Mouse (Mus musculus) neural tube, embryonic 13.5 days (tissue): ENCODE measurements around the gene Shisa2. TPM values are rescaled to one million over a fixed set of nuclear protein-coding genes. Genes with fewer than 3 reads are reported as not detected.

Experiments
- ATAC-seq: fragments of 200-750 bp; cut with Nextera tagmentation; 2 replicates; pipeline ENCODE4 v1.8.0; 2017; ENCODE audit warnings: low read depth, mild to moderate bottlenecking, moderate TSS enrichment, moderate library complexity
- H3K27ac ChIP-seq: fragments of 300-500 bp; sonication (generic); replicated peaks from 2 replicates; pipeline ENCODE4 v1.5.1; 2015; ENCODE audit warnings: moderate library complexity, mild to moderate bottlenecking, inconsistent platforms
- H3K27me3 ChIP-seq: fragments of 300-500 bp; sonication (generic); 2 replicates; pipeline ENCODE4 v1.6.1; 2015; ENCODE audit warnings: mild to moderate bottlenecking, inconsistent platforms
- H3K36me3 ChIP-seq: fragments of 300-500 bp; sonication (generic); 2 replicates; pipeline ENCODE4 v1.6.1; 2015; ENCODE audit warnings: mild to moderate bottlenecking, inconsistent platforms
- H3K4me1 ChIP-seq: fragments of 300-500 bp; sonication (generic); replicated peaks from 2 replicates; pipeline ENCODE4 v1.6.1; 2015; ENCODE audit warnings: inconsistent platforms
- H3K4me2 ChIP-seq: fragments of 300-500 bp; sonication (generic); 2 replicates; pipeline ENCODE4 v1.6.1; 2015; ENCODE audit warnings: inconsistent platforms, mild to moderate bottlenecking, moderate library complexity
- H3K4me3 ChIP-seq: fragments of 300-500 bp; sonication (generic); 2 replicates; pipeline ENCODE4 v1.5.1; 2015; ENCODE audit warnings: mild to moderate bottlenecking, inconsistent platforms
- H3K9ac ChIP-seq: fragments of 300-500 bp; sonication (generic); 2 replicates; pipeline ENCODE4 v1.6.1; 2015; ENCODE audit warnings: moderate library complexity, mild to moderate bottlenecking, inconsistent platforms
- H3K9me3 ChIP-seq: fragments of 300-500 bp; sonication (generic); 2 replicates; pipeline ENCODE4 v1.6.1; 2016; ENCODE audit warnings: inconsistent platforms
- WGBS: fragments of 180-500 bp; shearing (Covaris S2); methylation state at CpG from one replicate; pipeline ENCODE4 v1.1.7; 2015; 5-methylcytosine and 5-hydroxymethylcytosine counted together
- polyA plus RNA-seq: library from polyadenylated mRNA; unstranded; fragments of >200 nt; fragmentation: Nextera tagmentation; extraction: Ambion mirVana; gene quantifications from 2 replicates; pipeline ENCODE4 v1.2.1, GENCODE M21; 2015

Gene Shisa2
- polyA plus RNA-seq = 3.6 and 9.1 TPM in 2 replicates

DNA sequence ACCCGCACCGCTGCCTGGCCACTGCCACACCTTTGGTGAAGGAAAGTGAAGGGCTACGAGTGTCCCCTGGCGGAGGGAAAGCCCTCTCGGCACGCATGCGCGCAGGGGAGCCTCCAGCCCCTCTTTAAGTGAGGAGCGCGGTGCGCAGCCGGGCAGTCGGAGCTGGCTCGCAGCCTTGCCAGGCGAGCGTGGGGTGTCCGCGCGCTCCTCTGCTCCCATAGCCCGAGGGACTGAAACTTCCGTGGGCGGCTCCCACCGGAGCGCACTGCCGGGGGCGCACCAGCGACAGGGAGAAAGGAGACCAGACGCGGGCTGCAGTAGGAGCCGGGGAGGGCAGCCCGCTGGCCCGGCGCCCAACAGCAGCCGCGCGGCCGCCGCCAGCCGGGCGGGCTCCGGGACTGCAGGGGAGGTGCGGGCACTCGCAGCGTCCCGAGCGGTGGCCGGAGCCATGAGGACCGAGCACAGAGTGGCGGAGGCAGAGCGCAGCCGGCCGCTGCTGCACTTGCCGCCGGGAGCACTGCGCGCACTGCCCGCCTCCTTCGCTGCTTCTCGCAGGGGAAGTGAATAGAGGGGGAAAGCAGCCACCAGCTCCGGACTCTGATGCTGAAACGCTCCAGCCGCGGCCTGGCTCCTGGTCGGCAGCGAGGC lies at the start of gene Shisa2:
TSS of gene Shisa2 (plus strand) at position 151 of the 648 bp plus-strand sequence.
- H3K27me3 ChIP-seq = peaks cover 69% of the 10 kb centered on the region
- peak; percentile 91 for ATAC-seq
- peak within 1 kb of the TSS; percentile 73 for H3K4me2 ChIP-seq
- H3K27ac ChIP-seq = peak within 1 kb of the TSS; percentile 78
- no peaks in the 10 kb centered on the region for H3K36me3 ChIP-seq
- H3K9ac ChIP-seq = peak within 1 kb of the TSS; percentile 77
- H3K4me1 ChIP-seq = peaks cover 37% of the 10 kb centered on the region
- H3K4me3 ChIP-seq = peak within 1 kb of the TSS; percentile 62
- no peaks in the 10 kb centered on the region for H3K9me3 ChIP-seq
- under 1% methylated on average over 65 of the region's 65 CpGs for WGBS

DNA sequence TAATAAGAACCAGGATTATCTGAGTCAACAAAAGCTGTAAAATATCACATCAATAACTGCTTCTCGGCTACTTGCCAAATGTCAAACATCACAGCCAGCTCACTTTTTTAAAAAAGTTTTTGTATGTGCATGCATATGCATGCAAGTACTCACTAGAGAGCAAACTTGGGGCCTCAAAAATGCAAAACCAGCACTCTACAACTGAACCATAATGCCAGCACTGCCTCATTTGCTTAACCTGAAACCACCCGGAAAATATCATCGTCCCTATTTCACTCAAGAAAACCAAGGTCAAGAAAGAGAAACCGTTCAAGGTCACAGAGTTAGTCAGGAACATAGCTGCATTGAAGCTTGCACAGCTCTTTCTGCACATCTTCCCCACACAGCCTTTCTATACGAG lies 48.7 kb upstream of the Shisa2 start:
- Histone ChIP-seq H3K9me3 (no peaks in the 10 kb centered on the region), H3K27ac (no peak overlapping the region), H3K27me3 (no peaks in the 10 kb centered on the region), H3K4me3 (no peak overlapping the region), H3K4me1 (no peaks in the 10 kb centered on the region), H3K36me3 (peaks cover 43% of the 10 kb centered on the region), H3K4me2 (no peak overlapping the region), H3K9ac (no peak overlapping the region)
- WGBS = 91% methylated on average over 5 of the region's 5 CpGs
- ATAC-seq = no peak

DNA sequence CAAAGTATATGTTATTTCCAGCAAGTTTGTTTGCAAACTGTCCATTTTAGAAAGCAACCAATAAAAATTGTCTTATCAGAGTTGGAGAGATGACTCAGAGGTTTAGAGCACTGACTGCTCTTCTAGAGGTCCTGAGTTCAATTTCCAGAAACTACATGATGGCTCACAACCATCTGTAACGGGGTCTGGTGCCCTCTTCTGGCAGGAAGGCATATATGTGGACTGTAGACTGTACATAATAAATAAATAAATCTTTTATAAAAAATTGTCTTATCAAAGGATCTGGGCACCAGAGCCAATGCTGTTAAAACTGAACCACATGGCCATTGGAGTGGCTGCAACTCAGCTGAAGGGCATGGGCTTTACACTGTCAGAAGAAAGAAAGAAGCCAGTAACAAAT lies 34.5 kb upstream of the Shisa2 start:
- Histone ChIP-seq H3K36me3 (peaks cover 57% of the 10 kb centered on the region), H3K4me1 (no peaks in the 10 kb centered on the region), H3K27me3 (no peaks in the 10 kb centered on the region), H3K27ac (no peak overlapping the region), H3K4me3 (no peak overlapping the region), H3K9ac (no peak overlapping the region), H3K9me3 (no peaks in the 10 kb centered on the region), H3K4me2 (no peak overlapping the region)
- WGBS = 88% methylated on average over 1 of the region's 1 CpGs
- no peak for ATAC-seq

DNA sequence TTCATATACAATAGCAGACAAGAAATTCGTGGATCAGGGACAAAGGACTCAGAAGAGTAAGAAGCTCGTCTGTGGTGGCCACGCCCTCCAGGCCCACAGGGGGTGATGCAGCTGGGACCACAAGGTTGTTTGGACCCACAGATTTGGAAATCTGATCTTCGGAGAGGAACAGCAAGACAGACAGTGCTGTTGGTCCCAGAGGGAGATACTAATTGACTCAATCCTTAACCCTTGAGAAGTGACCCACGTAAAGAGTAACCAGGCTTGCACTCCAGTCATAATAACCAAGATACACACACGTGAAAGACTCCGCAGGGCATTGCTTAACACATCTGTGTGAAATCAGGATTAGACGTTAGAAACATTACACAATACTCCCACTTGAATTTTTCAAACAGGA lies 33.2 kb upstream of the Shisa2 start:
- peaks cover 5% of the 10 kb centered on the region for H3K4me1 ChIP-seq
- H3K9ac ChIP-seq = no peak overlapping the region
- no peaks in the 10 kb centered on the region for H3K27me3 ChIP-seq
- H3K36me3 ChIP-seq = peaks cover 44% of the 10 kb centered on the region
- H3K4me2 ChIP-seq = no peak overlapping the region
- no peak overlapping the region for H3K27ac ChIP-seq
- ATAC-seq = no peak
- no peaks in the 10 kb centered on the region for H3K9me3 ChIP-seq
- 60% methylated on average over 8 of the region's 8 CpGs for WGBS
- no peak overlapping the region for H3K4me3 ChIP-seq

DNA sequence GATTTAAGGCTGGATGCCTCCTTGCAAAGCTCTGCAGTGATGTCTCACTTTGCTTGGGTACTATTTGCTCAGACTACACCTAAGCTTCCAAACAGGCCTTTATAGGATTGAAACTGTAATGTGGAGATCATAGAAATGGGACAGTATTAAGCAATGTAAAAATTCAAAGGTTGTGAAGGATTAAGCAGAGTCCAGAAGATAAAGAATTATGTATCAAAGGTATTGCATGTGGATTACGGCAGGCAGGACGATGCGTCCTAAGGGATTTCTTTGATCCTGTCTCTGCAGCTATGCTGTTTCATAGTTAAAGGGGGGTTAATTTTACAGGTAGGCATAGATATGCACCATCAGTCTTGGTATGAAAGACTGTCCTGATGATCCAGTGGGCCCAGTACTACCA lies 32.5 kb upstream of the Shisa2 start:
- ATAC-seq = no peak
- Histone ChIP-seq H3K27me3 (no peaks in the 10 kb centered on the region), H3K4me3 (no peak overlapping the region), H3K27ac (no peak overlapping the region), H3K9me3 (no peaks in the 10 kb centered on the region), H3K4me2 (no peak overlapping the region), H3K36me3 (peaks cover 44% of the 10 kb centered on the region), H3K9ac (no peak overlapping the region), H3K4me1 (peaks cover 9% of the 10 kb centered on the region)
- 70% methylated on average over 3 of the region's 3 CpGs for WGBS

DNA sequence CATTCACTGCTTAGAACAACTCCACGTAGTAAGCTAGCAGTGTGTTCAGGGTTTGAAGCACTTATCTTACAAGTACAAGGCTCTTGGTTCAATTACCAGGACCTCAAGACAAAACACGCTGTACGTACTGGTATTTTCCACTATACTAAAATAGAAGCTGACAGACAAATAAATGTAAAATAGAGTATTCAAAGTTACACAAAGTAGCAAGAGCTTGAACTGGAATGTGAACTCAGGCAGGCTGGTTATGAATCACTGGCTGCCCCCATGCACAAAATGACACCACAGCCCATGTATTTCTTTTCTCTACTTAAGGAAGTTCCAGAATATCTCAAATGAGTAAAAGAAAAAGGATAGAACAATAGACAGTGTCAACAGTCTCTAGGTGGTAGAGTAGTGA lies 30.1 kb upstream of the Shisa2 start:
- Histone ChIP-seq H3K27ac (no peak overlapping the region), H3K9me3 (no peaks in the 10 kb centered on the region), H3K27me3 (no peaks in the 10 kb centered on the region), H3K4me3 (no peak overlapping the region), H3K9ac (no peak overlapping the region), H3K36me3 (peaks cover 23% of the 10 kb centered on the region), H3K4me1 (peaks cover 9% of the 10 kb centered on the region), H3K4me2 (no peak overlapping the region)
- ATAC-seq = no peak
- 93% methylated on average over 3 of the region's 3 CpGs for WGBS

DNA sequence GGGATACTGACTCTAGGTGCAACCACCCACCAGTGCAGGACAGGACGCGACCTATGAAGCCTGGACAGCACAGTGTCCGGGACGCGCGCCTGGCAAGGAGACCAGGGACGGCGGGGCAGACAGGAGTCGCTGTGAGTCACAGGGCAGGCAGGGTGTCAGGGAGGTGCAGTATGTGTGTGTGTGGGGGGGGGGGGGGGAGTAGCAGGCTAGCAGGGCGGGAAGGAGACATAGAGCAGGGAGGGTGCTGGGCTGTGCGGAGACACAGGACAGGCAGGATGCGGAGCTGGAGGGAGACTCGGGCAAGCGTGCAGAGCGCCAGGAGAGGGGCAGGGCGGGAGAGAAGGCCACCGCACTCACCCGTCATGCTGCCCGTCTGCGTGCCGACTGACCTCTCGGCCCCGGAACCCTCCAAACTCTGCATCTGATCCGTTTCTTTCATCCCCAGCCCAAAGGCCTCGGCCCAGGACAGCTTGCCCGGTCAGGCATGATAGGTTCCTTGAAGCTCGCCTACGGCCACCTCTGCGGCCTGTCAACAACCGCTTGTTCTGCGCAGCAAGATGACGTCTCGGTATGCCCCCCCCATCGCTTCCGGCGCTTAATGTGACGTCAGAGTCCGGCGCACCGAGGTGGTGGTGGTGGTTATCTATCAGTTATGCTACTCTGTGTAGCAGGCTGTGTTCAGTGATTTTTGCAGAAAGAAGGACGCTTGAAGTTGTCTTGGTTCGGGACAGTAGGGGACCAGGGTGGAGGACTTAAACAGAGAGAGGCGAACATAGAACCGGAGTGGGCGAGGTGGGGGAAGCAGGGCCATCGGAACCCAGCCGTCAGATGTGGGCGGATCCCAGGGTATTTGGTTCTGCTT lies 27.5 kb upstream of the Shisa2 start, which contains the start of gene Cdadc1:
TSS of gene Cdadc1 (minus strand) at position 562 of the 862 bp plus-strand sequence.
- Histone ChIP-seq H3K27ac (peak within 1 kb of the TSS; percentile 81), H3K27me3 (peaks cover 4% of the 10 kb centered on the region; the same call in 1 of the 2 replicates), H3K4me1 (peaks cover 9% of the 10 kb centered on the region), H3K9me3 (no peaks in the 10 kb centered on the region), H3K9ac (peak within 1 kb of the TSS; percentile 91), H3K4me2 (peak within 1 kb of the TSS; percentile 91), H3K36me3 (peaks cover 4% of the 10 kb centered on the region; the same call in 1 of the 2 replicates), H3K4me3 (peak within 1 kb of the TSS; percentile 92)
- ATAC-seq = peak; percentile 94
- under 1% methylated on average over 46 of the region's 48 CpGs for WGBS

DNA sequence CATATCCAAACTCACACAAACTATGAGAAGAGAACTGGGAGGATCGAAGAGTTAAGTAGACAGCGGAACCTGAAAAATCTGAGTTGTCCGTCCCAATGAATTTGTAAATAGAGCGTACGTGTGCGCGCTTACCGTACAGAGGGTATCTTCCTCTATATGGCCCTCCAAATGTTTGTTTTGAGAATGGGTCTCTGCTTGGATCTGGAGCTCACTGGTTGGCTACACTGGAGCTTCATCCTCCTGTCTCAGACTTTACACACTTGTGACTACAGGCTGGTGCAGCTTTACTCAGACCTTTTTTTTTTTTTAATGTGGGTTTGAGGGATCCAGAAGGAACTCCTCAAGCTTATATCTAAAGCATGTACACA lies 26.9 kb upstream of the Shisa2 start:
- no peaks in the 10 kb centered on the region for H3K9me3 ChIP-seq
- H3K4me1 ChIP-seq = peaks cover 9% of the 10 kb centered on the region
- H3K4me2 ChIP-seq = peak overlapping the region; percentile 91
- peak overlapping the region; percentile 91 for H3K9ac ChIP-seq
- H3K27ac ChIP-seq = peak overlapping the region; percentile 81
- 3% methylated on average over 8 of the region's 8 CpGs for WGBS
- ATAC-seq = peak; percentile 70
- peaks cover 9% of the 10 kb centered on the region; the same call in 1 of the 2 replicates for H3K27me3 ChIP-seq
- H3K36me3 ChIP-seq = no peaks in the 10 kb centered on the region
- H3K4me3 ChIP-seq = peak overlapping the region; percentile 92

DNA sequence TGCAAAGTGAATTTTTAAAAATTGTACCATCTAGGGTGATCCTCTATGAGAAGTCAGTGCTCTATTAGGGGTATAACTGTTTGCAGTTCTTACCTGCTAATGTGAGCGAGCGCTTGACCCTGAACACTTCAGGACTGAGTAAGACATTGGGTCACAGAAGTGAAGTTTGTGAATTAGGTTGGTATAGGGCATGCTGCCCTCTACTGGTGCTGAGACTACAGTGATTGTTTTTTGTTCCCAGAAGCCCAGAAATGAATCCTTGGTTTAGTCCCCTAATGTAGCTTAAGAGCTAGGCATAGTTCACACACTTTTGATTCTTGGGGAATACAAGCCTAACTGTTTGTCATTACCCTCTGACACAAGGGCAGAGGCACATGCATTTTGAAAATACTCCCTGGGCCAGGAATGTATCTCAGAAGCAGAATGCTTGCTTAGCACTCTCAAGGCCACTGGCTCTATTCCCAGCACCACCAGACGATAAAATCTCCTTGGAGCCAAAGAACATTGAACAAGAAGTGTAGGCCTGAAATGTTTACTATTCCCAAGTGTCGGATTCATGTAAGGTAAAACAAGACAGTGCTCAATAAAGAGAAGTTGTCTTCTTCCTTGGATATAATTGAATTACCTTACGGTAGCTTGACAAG lies 21.0 kb upstream of the Shisa2 start:
- no peak overlapping the region for H3K9ac ChIP-seq
- H3K27ac ChIP-seq = no peak overlapping the region
- WGBS = 70% methylated on average over 5 of the region's 5 CpGs
- no peak overlapping the region for H3K4me3 ChIP-seq
- H3K36me3 ChIP-seq = no peaks in the 10 kb centered on the region
- H3K9me3 ChIP-seq = no peaks in the 10 kb centered on the region
- H3K4me1 ChIP-seq = no peaks in the 10 kb centered on the region
- no peak for ATAC-seq
- H3K27me3 ChIP-seq = peaks cover 10% of the 10 kb centered on the region; the same call in 1 of the 2 replicates
- H3K4me2 ChIP-seq = no peak overlapping the region

DNA sequence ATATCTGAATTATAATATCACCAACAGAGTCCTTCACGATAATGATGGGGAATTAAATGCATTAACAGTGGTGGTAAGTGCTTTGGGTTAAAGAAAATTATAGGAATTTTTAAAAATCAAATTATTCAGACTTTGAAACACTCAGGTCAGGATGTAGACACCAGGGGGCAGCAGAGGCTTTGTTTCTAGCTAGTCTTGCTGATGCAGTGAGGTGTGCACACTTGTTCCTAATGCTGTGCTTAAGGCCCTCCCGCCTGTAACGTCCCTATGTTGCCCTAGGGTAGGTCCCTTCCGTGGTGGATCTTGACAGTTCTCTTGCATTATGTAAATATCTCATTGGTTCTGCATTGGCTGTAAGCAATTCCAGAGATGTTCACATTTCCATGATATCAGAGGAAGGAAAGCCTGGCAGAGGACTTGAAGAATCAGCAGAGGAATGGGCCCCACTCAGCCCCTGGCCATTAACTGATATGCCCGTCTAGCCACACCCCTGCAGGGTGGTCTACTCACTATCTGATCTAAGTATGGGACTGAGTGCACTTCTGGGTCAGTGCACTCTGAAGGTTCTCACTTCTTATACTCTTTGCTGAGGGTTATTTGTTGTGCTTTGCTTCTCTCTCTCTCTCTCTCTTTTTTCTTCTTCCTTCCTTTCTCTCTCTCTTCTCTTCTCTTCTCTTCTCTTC lies 19.3 kb upstream of the Shisa2 start:
- Histone ChIP-seq H3K36me3 (no peaks in the 10 kb centered on the region), H3K4me2 (no peak overlapping the region), H3K4me1 (no peaks in the 10 kb centered on the region), H3K9me3 (no peaks in the 10 kb centered on the region), H3K27me3 (peaks cover 10% of the 10 kb centered on the region; the same call in 1 of the 2 replicates), H3K9ac (no peak overlapping the region), H3K27ac (no peak overlapping the region), H3K4me3 (no peak overlapping the region)
- 23% methylated on average over 5 of the region's 5 CpGs for WGBS
- peak; percentile 71; the same call in 1 of the 2 replicates for ATAC-seq

DNA sequence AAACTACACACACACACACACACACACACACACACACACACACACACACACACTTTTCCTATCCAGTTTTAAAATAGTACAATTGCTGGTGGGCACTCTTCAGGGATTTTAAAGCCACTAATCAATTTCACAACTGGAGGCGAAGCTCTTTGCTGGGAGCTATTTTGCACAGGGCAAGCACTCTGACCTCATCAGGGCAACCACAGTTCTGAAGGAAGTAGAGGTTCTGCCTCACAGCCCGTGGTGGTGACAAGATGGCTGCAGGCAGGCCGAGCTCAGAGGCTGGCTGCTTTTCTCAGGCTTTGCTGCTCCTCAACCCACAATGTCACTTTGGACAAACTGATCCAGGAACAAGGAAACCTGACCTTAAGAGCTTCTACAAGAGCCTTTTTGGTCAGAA lies 18.1 kb upstream of the Shisa2 start:
- H3K4me3 ChIP-seq = no peak overlapping the region
- no peak overlapping the region for H3K4me2 ChIP-seq
- peaks cover 5% of the 10 kb centered on the region; the same call in 1 of the 2 replicates for H3K27me3 ChIP-seq
- H3K4me1 ChIP-seq = no peaks in the 10 kb centered on the region
- H3K36me3 ChIP-seq = no peaks in the 10 kb centered on the region
- H3K9ac ChIP-seq = no peak overlapping the region
- 60% methylated on average over 3 of the region's 3 CpGs for WGBS
- H3K27ac ChIP-seq = no peak overlapping the region
- ATAC-seq = no peak
- no peaks in the 10 kb centered on the region for H3K9me3 ChIP-seq
